Comparison of ENCODE assay signal across 7 mouse cellular contexts in genomic region chr19:5800350-5800631, GRCm38 (mm10). TPM values are rescaled to one million over a fixed set of nuclear protein-coding genes. Genes with fewer than 3 reads are reported as not detected.
DNase-seq lines count a peak whose midpoint lies in the region; ATAC-seq and TF ChIP-seq lines count a peak whose summit lies in the region.

No protein-coding gene starts in this region.

- H3K27ac ChIP-seq in lung, embryonic 15.5 days, result peak overlapping the region; percentile 99
- H3K27ac ChIP-seq in embryonic facial prominence, embryonic 14.5 days (replicated peaks; ENCODE audit: low read depth, low read length), result peak overlapping the region; percentile 100
- peak overlapping the region; percentile 100 for H3K27ac ChIP-seq in intestine, postnatal 0 days (ENCODE audit: low read depth, low read length)
- peak overlapping the region; percentile 94 for H3K27ac ChIP-seq in olfactory bulb, adult 2 months (ENCODE audit: insufficient read depth, low read depth, low read length)

- no peak for ATAC-seq in lung, embryonic 15.5 days (ENCODE audit: borderline replicate concordance, extremely low read depth, low FRiP score, low TSS enrichment)
- no peak for ATAC-seq in embryonic facial prominence, embryonic 14.5 days (ENCODE audit: low read depth)
- no peak for ATAC-seq in intestine, postnatal 0 days

- H3K4me3 ChIP-seq in lung, embryonic 15.5 days, result peak overlapping the region; percentile 86
- peak overlapping the region; percentile 90 for H3K4me3 ChIP-seq in embryonic facial prominence, embryonic 14.5 days (ENCODE audit: low read depth, low read length)
- H3K4me3 ChIP-seq in intestine, postnatal 0 days (ENCODE audit: low read depth, low read length), result peak overlapping the region; percentile 82
- H3K4me3 ChIP-seq in olfactory bulb, adult 2 months (ENCODE audit: insufficient read depth, low read depth, low read length), result peak overlapping the region; percentile 90

- TF ChIP-seq CTCF in intestine, postnatal 0 days (IDR thresholded peaks at IDR 0.05; ENCODE audit: low read depth), result no peak
- TF ChIP-seq CTCF in olfactory bulb, adult 2 months (IDR thresholded peaks at IDR 0.05; ENCODE audit: insufficient read depth, low read depth, low read length), result no peak

- H3K9me3 ChIP-seq in lung, embryonic 15.5 days, result no peaks in the 10 kb centered on the region
- H3K9me3 ChIP-seq in embryonic facial prominence, embryonic 14.5 days (ENCODE audit: control insufficient read depth, low read length), result no peaks in the 10 kb centered on the region
- no peaks in the 10 kb centered on the region for H3K9me3 ChIP-seq in intestine, postnatal 0 days (ENCODE audit: control insufficient read depth)

- H3K4me2 ChIP-seq in lung, embryonic 15.5 days, result peak overlapping the region; percentile 67
- H3K4me2 ChIP-seq in embryonic facial prominence, embryonic 14.5 days (ENCODE audit: low read depth, low read length), result peak overlapping the region; percentile 84
- H3K4me2 ChIP-seq in intestine, postnatal 0 days (replicated peaks; ENCODE audit: low read depth), result peak overlapping the region; percentile 86

- DNase-seq in lung, adult 18-20 months, result no peak
- no peak for DNase-seq in embryonic facial prominence, embryonic 14.5 days (ENCODE audit: low spot score)
- no peak for DNase-seq in urinary bladder, postnatal 10 days (ENCODE audit: low spot score)
- no peak for DNase-seq in gastrocnemius, adult 8-10 months (ENCODE audit: low spot score in 2 of 2)

- peak overlapping the region; percentile 99 for H3K9ac ChIP-seq in lung, embryonic 15.5 days
- peak overlapping the region; percentile 99 for H3K9ac ChIP-seq in embryonic facial prominence, embryonic 14.5 days (ENCODE audit: low read depth, low read length)
- peak overlapping the region; percentile 97 for H3K9ac ChIP-seq in intestine, postnatal 0 days (ENCODE audit: low read depth, low read length)

- WGBS in lung, embryonic 15.5 days, result 0% methylated on average over 2 of the region's 2 CpGs
- 0% methylated on average over 2 of the region's 2 CpGs for WGBS in embryonic facial prominence, embryonic 14.5 days
- 0% methylated on average over 2 of the region's 2 CpGs for WGBS in intestine, postnatal 0 days
- whole genome bisulfite sequencing in olfactory bulb, adult 2 months, result 0% methylated on average over 2 of the region's 2 CpGs

- H3K27me3 ChIP-seq in lung, embryonic 15.5 days, result no peaks in the 10 kb centered on the region
- no peaks in the 10 kb centered on the region for H3K27me3 ChIP-seq in embryonic facial prominence, embryonic 14.5 days (replicated peaks; ENCODE audit: control insufficient read depth, insufficient read depth, low read length)
- no peaks in the 10 kb centered on the region for H3K27me3 ChIP-seq in intestine, postnatal 0 days (replicated peaks; ENCODE audit: control insufficient read depth, insufficient read depth, low read length)

- no peak for TF ChIP-seq POLR2A in olfactory bulb, adult 2 months (IDR thresholded peaks at IDR 0.05; ENCODE audit: insufficient read depth, low read depth, low read length)

- peaks cover 37% of the 10 kb centered on the region for H3K36me3 ChIP-seq in lung, embryonic 15.5 days
- H3K36me3 ChIP-seq in embryonic facial prominence, embryonic 14.5 days (ENCODE audit: control insufficient read depth, insufficient read depth, low read length), result peaks cover 55% of the 10 kb centered on the region
- peaks cover 34% of the 10 kb centered on the region for H3K36me3 ChIP-seq in intestine, postnatal 0 days (ENCODE audit: control insufficient read depth, insufficient read depth)

- peaks cover 34% of the 10 kb centered on the region for H3K4me1 ChIP-seq in lung, embryonic 15.5 days
- H3K4me1 ChIP-seq in embryonic facial prominence, embryonic 14.5 days (ENCODE audit: control insufficient read depth, insufficient read depth, low read length), result peaks cover 21% of the 10 kb centered on the region
- H3K4me1 ChIP-seq in intestine, postnatal 0 days (replicated peaks; ENCODE audit: control insufficient read depth, insufficient read depth, low read length), result peaks cover 2% of the 10 kb centered on the region; the same call in 1 of the 2 replicates
- peaks cover 15% of the 10 kb centered on the region for H3K4me1 ChIP-seq in olfactory bulb, adult 2 months (ENCODE audit: control insufficient read depth, insufficient read depth, low read length)

RNA-seq across cellular contexts. Expression of gene Scyl1, which starts 29.1 kb away (rescaled TPM):
- polyA plus RNA-seq in lung, embryonic 15.5 days (2015; fragmentation: Nextera tagmentation; extraction: Ambion mirVana), result 76.1 and 83.6 TPM in 2 replicates
- 78.3 and 79.8 TPM in 2 replicates for polyA plus RNA-seq in embryonic facial prominence, embryonic 14.5 days (2014; fragmentation: Nextera tagmentation; extraction: Ambion mirVana)
- 43.8 and 48.8 TPM in 2 replicates for polyA plus RNA-seq in intestine, postnatal 0 days (2015; fragmentation: Nextera tagmentation; extraction: Ambion mirVana)
- polyA plus RNA-seq in olfactory bulb, adult 2 months (2012; ENCODE audit: insufficient read depth, insufficient read length, low replicate concordance, missing spikeins), result not detected in 2 replicates
- 10 to 100 TPM; 71.4 to 91.0 (median 82.6) TPM for total RNA-seq in gastrocnemius, adult 8-10 months (2022)

RNA-seq across cellular contexts. Expression of gene Ltbp3, which starts 59.6 kb away (rescaled TPM):
- 47.2 and 54.9 TPM in 2 replicates for polyA plus RNA-seq in lung, embryonic 15.5 days (2015; fragmentation: Nextera tagmentation; extraction: Ambion mirVana)
- polyA plus RNA-seq in embryonic facial prominence, embryonic 14.5 days (2014; fragmentation: Nextera tagmentation; extraction: Ambion mirVana), result 59.2 and 68.0 TPM in 2 replicates
- 11.9 and 15.6 TPM in 2 replicates for polyA plus RNA-seq in intestine, postnatal 0 days (2015; fragmentation: Nextera tagmentation; extraction: Ambion mirVana)
- polyA plus RNA-seq in olfactory bulb, adult 2 months (2012; ENCODE audit: insufficient read depth, insufficient read length, low replicate concordance, missing spikeins), result not detected in 2 replicates
- total RNA-seq in gastrocnemius, adult 8-10 months (2022), result 10 to 100 TPM; 32.6 to 42.8 (median 39.2) TPM
